Mouse (Mus musculus) hindbrain, embryonic 14.5 days (tissue): ENCODE data around the gene Olfr221. TPM values are rescaled to one million over a fixed set of nuclear protein-coding genes. Genes with fewer than 3 reads are reported as not detected.
A peak's percentile ranks its signal among the peaks of the same experiment; 100 is the strongest.

Experiments
- ATAC-seq: fragments of 200-750 bp; cut with Nextera tagmentation; 2 replicates; pipeline ENCODE4 v1.8.0; 2017; ENCODE audit warnings: moderate number of reproducible peaks, mild to moderate bottlenecking, moderate TSS enrichment, moderate library complexity; ENCODE audit not compliant: low FRiP score
- DNase-seq: peaks from one replicate; pipeline ENCODE4 v3.0.0-alpha.2; 2015; ENCODE audit warnings: low spot score
- H3K27ac ChIP-seq: fragments of 300-500 bp; sonication (generic); 2 replicates; pipeline ENCODE4 v1.5.1; 2014; ENCODE audit warnings: mild to moderate bottlenecking, moderate library complexity
- H3K27me3 ChIP-seq: fragments of 300-500 bp; sonication (generic); 2 replicates; pipeline ENCODE4 v1.6.1; 2014; ENCODE audit warnings: mild to moderate bottlenecking, low read length, mixed read lengths; ENCODE audit not compliant: control insufficient read depth, insufficient read depth
- H3K36me3 ChIP-seq: fragments of 300-500 bp; sonication (generic); replicated peaks from 2 replicates; pipeline ENCODE4 v1.6.1; 2014; ENCODE audit not compliant: control insufficient read depth, insufficient read depth
- H3K4me1 ChIP-seq: fragments of 300-500 bp; sonication (generic); replicated peaks from 2 replicates; pipeline ENCODE4 v1.6.1; 2014; ENCODE audit warnings: antibody characterized with exemption, low read length, mixed read lengths; ENCODE audit not compliant: control insufficient read depth, insufficient read depth
- H3K4me2 ChIP-seq: fragments of 300-500 bp; sonication (generic); replicated peaks from 2 replicates; pipeline ENCODE4 v1.6.1; 2014; ENCODE audit warnings: mild to moderate bottlenecking, moderate library complexity
- H3K4me3 ChIP-seq: fragments of 300-500 bp; sonication (generic); replicated peaks from 2 replicates; pipeline ENCODE4 v1.5.1; 2014; ENCODE audit warnings: mild to moderate bottlenecking, low read length
- H3K9ac ChIP-seq: fragments of 300-500 bp; sonication (generic); 2 replicates; pipeline ENCODE4 v1.6.1; 2014
- H3K9me3 ChIP-seq: fragments of 300-500 bp; sonication (generic); 2 replicates; pipeline ENCODE4 v1.6.1; 2016; ENCODE audit warnings: low read length; ENCODE audit not compliant: control insufficient read depth
- WGBS: fragments of 180-500 bp; shearing (Covaris S2); extraction: QIAGEN DNeasy Blood & Tissue Kit; methylation state at CpG from one replicate; pipeline ENCODE4 v1.1.7; 2014; 5-methylcytosine and 5-hydroxymethylcytosine counted together
- polyA plus RNA-seq: library from polyadenylated mRNA; unstranded; fragments of >200 nt; fragmentation: Nextera tagmentation; extraction: Ambion mirVana; gene quantifications from 2 replicates; pipeline ENCODE4 v1.2.1, GENCODE M21; 2014

Olfr221 gene
- polyA plus RNA-seq, 1 experiment from 2014 or later, result not detected

DNA sequence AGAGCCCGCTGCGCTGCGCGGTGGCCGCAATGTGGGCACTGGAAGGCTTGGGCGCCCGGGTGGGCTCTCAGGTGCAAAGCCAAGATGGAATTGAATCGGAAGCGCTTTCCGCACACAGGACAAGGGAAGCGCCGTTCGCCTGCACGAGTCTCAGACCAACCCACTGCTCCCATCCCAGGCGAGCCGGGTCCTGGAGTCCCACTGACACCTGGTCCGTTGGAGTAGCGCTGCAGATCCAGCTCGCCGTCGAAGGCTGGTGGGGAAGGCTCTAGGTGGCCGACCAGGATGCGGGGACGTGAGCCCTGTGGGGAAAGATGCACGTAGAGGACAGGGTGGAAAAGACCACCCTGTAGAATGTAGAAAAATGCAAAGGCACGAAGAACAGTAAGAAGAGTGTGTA, 32.9 kb downstream of the Olfr221 start:
- peak overlapping the region; percentile 56 for H3K4me2 ChIP-seq
- peaks cover 64% of the 10 kb centered on the region for H3K4me1 ChIP-seq
- H3K27ac ChIP-seq, result peak overlapping the region; percentile 51
- peaks cover 46% of the 10 kb centered on the region for H3K36me3 ChIP-seq
- 30% methylated on average over 26 of the region's 26 CpGs for WGBS
- no peak for DNase-seq
- peak overlapping the region; percentile 57; the same call in 1 of the 2 replicates for H3K9ac ChIP-seq
- H3K4me3 ChIP-seq, result peak overlapping the region; percentile 18
- H3K27me3 ChIP-seq, result no peaks in the 10 kb centered on the region
- no peak for ATAC-seq
- H3K9me3 ChIP-seq, result no peaks in the 10 kb centered on the region

DNA sequence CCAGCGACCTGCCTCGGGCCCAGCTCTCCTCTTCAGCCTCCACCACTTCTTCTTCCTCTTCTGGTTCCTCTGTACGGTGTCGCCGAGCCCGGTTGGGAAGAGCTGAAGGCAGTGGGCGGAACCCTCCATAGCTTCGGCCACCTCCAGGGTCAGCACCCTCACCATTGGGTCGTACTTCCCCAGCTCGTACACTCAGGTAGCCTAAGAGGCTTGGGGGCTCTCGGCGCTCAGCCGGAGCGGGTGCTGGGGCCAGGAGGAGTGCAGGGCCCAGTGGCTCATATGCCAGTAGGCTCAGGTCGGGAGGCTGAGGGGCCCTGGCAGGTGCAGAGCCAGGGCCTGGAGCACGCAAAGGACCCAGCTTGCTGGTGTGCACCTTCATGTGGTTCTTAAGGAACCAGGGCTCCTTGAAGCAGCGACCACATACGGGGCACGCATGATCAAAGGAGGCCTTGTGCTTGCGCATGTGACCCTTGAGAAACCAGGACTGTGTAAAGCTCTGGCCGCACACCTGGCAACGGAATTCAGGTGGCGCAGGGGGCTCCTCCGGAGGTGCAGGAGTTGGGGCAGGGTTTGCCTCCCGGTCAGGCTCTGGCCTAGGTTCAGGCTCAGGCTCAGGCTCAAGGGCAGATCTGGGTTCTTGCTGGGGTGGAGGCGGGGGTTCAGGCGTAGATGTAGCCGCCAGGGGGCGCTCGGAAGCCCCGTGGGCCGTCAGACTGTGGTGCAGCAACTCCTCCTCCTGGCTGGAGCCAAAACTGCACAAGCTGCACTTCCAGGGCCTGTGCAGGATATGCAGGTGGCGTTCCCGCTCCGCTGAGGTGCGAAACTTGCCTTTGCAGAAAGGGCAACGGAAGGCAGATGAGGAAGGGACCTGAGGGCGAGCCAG, 33.7 kb downstream of the Olfr221 start:
- Histone ChIP-seq H3K36me3 (peaks cover 46% of the 10 kb centered on the region), H3K27me3 (no peaks in the 10 kb centered on the region), H3K4me2 (peak overlapping the region; percentile 56), H3K4me1 (peaks cover 68% of the 10 kb centered on the region), H3K9me3 (no peaks in the 10 kb centered on the region), H3K4me3 (peak overlapping the region; percentile 17; the same call in 1 of the 2 replicates), H3K27ac (peak overlapping the region; percentile 51), H3K9ac (peak overlapping the region; percentile 57; the same call in 1 of the 2 replicates)
- WGBS, result 53% methylated on average over 38 of the region's 38 CpGs
- DNase-seq (peak; percentile 90), ATAC-seq (peak; percentile 32)

DNA sequence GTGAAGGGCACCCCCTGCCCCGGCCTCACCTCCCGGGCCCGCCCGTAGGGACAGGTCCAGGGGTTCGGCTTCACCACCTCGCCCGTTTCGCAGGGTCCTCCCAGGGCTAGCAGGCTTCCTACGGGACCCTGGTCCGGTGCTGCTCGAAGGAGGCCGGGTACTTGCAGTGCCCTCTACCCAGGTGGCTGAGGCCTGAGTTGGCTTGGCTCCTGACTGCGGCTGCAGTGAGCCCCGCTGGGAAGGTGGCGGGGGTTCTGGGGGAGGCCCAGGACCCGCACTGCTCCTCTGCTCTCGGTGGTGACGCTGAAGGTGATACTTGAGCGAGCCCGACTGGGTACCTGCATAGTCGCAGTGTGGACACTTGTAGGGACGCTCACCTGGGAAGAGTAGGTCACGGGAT, 35.5 kb downstream of the Olfr221 start:
- Histone ChIP-seq H3K27me3 (no peaks in the 10 kb centered on the region), H3K9me3 (no peaks in the 10 kb centered on the region), H3K9ac (no peak overlapping the region), H3K4me1 (peaks cover 57% of the 10 kb centered on the region), H3K4me2 (no peak overlapping the region), H3K4me3 (no peak overlapping the region), H3K36me3 (peaks cover 63% of the 10 kb centered on the region), H3K27ac (no peak overlapping the region)
- no peak for ATAC-seq
- WGBS, result 95% methylated on average over 23 of the region's 23 CpGs
- no peak for DNase-seq

DNA sequence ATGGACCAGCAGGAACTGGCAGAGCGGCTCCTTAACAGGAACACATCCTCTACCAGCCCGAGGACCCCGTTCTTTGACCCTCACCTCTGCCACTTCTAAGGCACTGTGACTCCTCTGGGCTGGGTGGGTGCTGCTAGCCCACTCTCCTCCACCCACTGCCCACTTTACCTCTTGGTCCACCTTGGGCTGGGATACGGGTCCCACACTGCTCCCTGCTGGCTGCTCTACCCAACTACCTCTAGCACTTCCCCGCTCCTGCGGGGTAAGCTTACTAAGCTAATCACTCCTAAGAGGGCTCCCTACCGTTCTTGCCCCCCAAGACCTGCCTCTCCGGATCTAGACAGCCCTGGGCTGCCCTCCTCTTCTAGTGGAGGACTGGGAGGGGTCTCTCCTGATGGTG, 36.0 kb downstream of the Olfr221 start:
- DNase-seq (no peak), ATAC-seq (no peak)
- Histone ChIP-seq H3K4me1 (peaks cover 51% of the 10 kb centered on the region), H3K9me3 (no peaks in the 10 kb centered on the region), H3K36me3 (peaks cover 65% of the 10 kb centered on the region), H3K4me3 (no peak overlapping the region), H3K27ac (no peak overlapping the region), H3K27me3 (no peaks in the 10 kb centered on the region), H3K9ac (no peak overlapping the region), H3K4me2 (no peak overlapping the region)
- WGBS, result 82% methylated on average over 8 of the region's 8 CpGs

DNA sequence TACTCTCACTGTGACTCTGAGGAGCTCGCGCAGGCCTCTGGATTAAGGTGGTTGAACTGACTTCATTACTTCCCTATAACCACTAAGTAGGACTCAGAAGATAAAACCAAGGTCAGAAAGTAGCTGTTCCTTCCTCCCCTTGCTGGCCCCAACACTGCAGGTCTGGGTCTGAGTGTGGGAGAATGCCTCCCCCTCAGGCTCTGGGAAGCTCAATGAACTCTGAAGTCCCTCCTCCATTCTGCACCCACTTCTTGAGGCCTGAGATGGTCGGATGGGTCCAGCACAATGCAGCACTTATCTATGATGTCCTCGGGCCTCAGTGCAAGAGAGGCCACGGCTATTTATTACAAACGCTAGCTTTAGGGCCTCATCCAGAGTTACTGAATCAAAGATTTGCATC, 36.6 kb downstream of the Olfr221 start:
- H3K4me2 ChIP-seq, result no peak overlapping the region
- H3K27ac ChIP-seq, result no peak overlapping the region
- ATAC-seq (no peak), DNase-seq (no peak)
- WGBS, result 83% methylated on average over 6 of the region's 6 CpGs
- H3K9me3 ChIP-seq, result no peaks in the 10 kb centered on the region
- H3K27me3 ChIP-seq, result no peaks in the 10 kb centered on the region
- H3K9ac ChIP-seq, result no peak overlapping the region
- H3K4me3 ChIP-seq, result no peak overlapping the region
- peaks cover 71% of the 10 kb centered on the region for H3K36me3 ChIP-seq
- peaks cover 45% of the 10 kb centered on the region for H3K4me1 ChIP-seq

DNA sequence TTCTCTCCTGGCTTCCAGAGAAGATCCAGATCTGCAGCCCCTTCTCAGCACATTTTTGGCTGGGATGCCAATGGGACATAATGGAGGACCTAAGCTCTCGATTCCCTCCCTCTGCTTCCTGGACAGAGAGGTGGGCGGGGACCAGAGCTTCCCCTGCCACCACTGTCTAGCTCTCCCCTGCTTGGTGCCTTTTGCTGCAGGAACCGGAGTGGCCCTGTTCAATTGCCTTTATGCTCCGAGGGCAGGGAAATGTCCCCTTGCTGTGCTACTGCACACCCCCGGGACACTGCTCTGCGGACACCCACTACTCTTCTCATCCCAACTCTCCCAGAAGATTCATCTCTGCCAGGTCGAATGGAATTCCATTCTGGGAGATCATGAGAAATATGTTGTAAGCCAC, 37.1 kb downstream of the Olfr221 start:
- 58% methylated on average over 7 of the region's 7 CpGs for WGBS
- peaks cover 75% of the 10 kb centered on the region for H3K36me3 ChIP-seq
- no peak for ATAC-seq
- H3K4me3 ChIP-seq, result no peak overlapping the region
- H3K27me3 ChIP-seq, result no peaks in the 10 kb centered on the region
- H3K9me3 ChIP-seq, result no peaks in the 10 kb centered on the region
- H3K4me1 ChIP-seq, result peaks cover 41% of the 10 kb centered on the region
- peak overlapping the region; percentile 22; the same call in 1 of the 2 replicates for H3K9ac ChIP-seq
- H3K27ac ChIP-seq, result peak overlapping the region; percentile 73
- no peak for DNase-seq
- no peak overlapping the region for H3K4me2 ChIP-seq

DNA sequence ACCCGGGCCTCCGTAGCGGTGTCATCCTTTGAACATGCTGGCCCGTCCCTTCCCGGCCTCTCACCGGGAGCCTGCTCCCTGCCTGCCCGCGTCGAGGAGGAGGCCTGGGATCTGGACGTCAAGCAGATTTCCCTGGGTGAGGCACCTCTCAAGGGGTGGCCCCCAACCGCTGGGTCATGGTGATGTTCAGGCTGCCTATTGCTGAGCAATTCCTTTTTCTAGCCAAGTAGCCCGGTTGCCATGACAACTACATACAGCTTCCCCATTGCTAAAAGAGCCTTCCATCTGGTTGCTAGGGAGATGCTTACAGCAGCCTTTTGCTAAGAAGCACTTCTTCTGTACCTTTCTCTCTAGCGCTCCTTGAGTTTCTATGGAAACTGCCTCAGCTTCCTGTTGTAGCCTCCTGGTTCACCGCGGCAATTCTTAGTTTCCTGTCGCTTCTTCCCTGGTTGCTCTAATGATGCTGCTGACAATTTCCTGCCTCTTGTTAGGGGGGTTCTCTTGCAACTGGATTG, 38.2 kb downstream of the Olfr221 start:
- Histone ChIP-seq H3K27ac (peak overlapping the region; percentile 81), H3K4me3 (0 out of 2 replicates have a peak overlapping the region, but pooled peaks have one; percentile 7), H3K9ac (peak overlapping the region; percentile 20), H3K9me3 (no peaks in the 10 kb centered on the region), H3K4me2 (peak overlapping the region; percentile 45), H3K4me1 (peaks cover 30% of the 10 kb centered on the region), H3K27me3 (no peaks in the 10 kb centered on the region), H3K36me3 (peaks cover 80% of the 10 kb centered on the region)
- peak; percentile 81 for ATAC-seq
- WGBS, result 8% methylated on average over 16 of the region's 16 CpGs
- DNase-seq, result peak; percentile 90

DNA sequence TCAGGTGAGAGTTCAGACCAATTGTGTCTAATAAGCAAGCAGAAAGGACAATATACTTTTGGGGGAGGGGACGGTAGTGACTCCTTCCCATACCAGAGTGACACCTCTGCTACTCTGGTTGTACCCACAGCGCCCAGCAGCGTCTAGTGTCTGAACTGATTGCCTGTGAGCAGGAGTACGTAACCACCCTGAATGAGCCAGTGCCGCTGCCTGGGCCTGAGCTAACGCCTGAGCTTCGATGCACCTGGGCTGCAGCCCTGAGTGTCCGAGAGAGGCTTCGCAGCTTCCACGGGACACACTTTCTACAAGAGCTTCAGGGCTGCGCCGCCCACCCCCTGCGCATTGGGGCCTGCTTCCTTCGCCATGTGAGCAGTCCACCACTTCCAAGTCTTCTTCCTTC, 44.8 kb downstream of the Olfr221 start:
- H3K4me2 ChIP-seq, result no peak overlapping the region
- H3K27ac ChIP-seq, result no peak overlapping the region
- 90% methylated on average over 14 of the region's 14 CpGs for WGBS
- no peak overlapping the region for H3K9ac ChIP-seq
- ATAC-seq (no peak), DNase-seq (no peak)
- H3K4me3 ChIP-seq, result no peak overlapping the region
- no peaks in the 10 kb centered on the region for H3K9me3 ChIP-seq
- H3K36me3 ChIP-seq, result peaks cover 93% of the 10 kb centered on the region
- no peaks in the 10 kb centered on the region for H3K27me3 ChIP-seq
- H3K4me1 ChIP-seq, result no peaks in the 10 kb centered on the region

DNA sequence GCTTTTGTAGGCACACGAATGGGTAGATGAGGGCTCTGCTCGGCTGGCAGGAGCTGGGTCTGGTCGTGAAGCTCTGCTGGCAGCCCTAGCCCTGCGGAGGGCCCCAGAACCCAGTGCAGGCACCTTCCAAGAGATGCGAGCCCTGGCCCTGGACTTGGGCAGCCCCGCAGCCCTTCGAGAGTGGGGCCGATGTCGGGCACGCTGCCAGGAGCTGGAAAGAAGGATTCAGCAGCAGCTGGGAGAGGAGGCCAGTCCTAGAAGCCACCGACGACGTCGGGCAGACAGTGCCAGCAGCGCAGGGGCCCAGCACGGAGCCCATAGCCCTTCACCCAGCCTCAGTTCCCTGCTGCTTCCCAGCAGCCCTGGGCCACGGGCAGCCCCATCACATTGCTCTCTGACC, 45.4 kb downstream of the Olfr221 start:
- Histone ChIP-seq H3K4me1 (no peaks in the 10 kb centered on the region), H3K27me3 (no peaks in the 10 kb centered on the region), H3K4me3 (no peak overlapping the region), H3K4me2 (no peak overlapping the region), H3K27ac (no peak overlapping the region), H3K36me3 (peaks cover 93% of the 10 kb centered on the region), H3K9ac (no peak overlapping the region), H3K9me3 (no peaks in the 10 kb centered on the region)
- 61% methylated on average over 17 of the region's 17 CpGs for WGBS
- DNase-seq (no peak), ATAC-seq (peak; percentile 52)
